Mouse (Mus musculus): ENCODE data around the gene Commd8. TPM values are rescaled to one million over a fixed set of nuclear protein-coding genes. Genes with fewer than 3 reads are reported as not detected.

The Commd8 gene
- polyA plus RNA-seq, 1 experiment: 1.2 TPM

GRCm38 (mm10) chr5:72184437-72185100 is 16.6 kb upstream of the Commd8 start:
- no peaks in the 10 kb centered on the region for H3K27me3 ChIP-seq (ENCODE audit: control insufficient read depth, insufficient read depth, low read length)
- TF ChIP-seq CTCF (IDR thresholded peaks at IDR 0.05; ENCODE audit: extremely low read depth, insufficient read length, insufficient replicate concordance, low read depth, low read length) (no peak), POLR2A (IDR thresholded peaks at IDR 0.05; ENCODE audit: low read depth, low read length) (no peak)
- peaks cover 7% of the 10 kb centered on the region; the same call in 1 of the 2 replicates for H3K4me1 ChIP-seq (ENCODE audit: control insufficient read depth, insufficient read depth, insufficient read length, low read length)
- no peaks in the 10 kb centered on the region for H3K36me3 ChIP-seq (ENCODE audit: control insufficient read depth, insufficient read depth, low read length)
- 56% methylated on average over 13 of the region's 13 CpGs for WGBS
- no peak overlapping the region; the same call in 1 of the 2 replicates for H3K27ac ChIP-seq (ENCODE audit: insufficient read depth, low read depth, low read length)
- H3K4me3 ChIP-seq (ENCODE audit: low read depth, low read length): no peak overlapping the region

GRCm38 (mm10) chr5:72183929-72184328 is 15.9 kb upstream of the Commd8 start:
- WGBS: 52% methylated on average over 6 of the region's 6 CpGs
- no peak overlapping the region for H3K27ac ChIP-seq (ENCODE audit: insufficient read depth, low read depth, low read length)
- H3K36me3 ChIP-seq (ENCODE audit: control insufficient read depth, insufficient read depth, low read length): no peaks in the 10 kb centered on the region
- H3K27me3 ChIP-seq (ENCODE audit: control insufficient read depth, insufficient read depth, low read length): no peaks in the 10 kb centered on the region
- no peak for TF ChIP-seq CTCF (IDR thresholded peaks at IDR 0.05; ENCODE audit: extremely low read depth, insufficient read length, insufficient replicate concordance, low read depth, low read length)
- no peak for TF ChIP-seq POLR2A (IDR thresholded peaks at IDR 0.05; ENCODE audit: low read depth, low read length)
- no peak overlapping the region for H3K4me3 ChIP-seq (ENCODE audit: low read depth, low read length)
- H3K4me1 ChIP-seq (ENCODE audit: control insufficient read depth, insufficient read depth, insufficient read length, low read length): peaks cover 7% of the 10 kb centered on the region; the same call in 1 of the 2 replicates

GRCm38 (mm10) chr5:72182804-72183203 is 14.8 kb upstream of the Commd8 start:
- 70% methylated on average over 4 of the region's 4 CpGs for WGBS
- Histone ChIP-seq H3K36me3 (ENCODE audit: control insufficient read depth, insufficient read depth, low read length) (no peaks in the 10 kb centered on the region), H3K27ac (ENCODE audit: insufficient read depth, low read depth, low read length) (0 out of 2 replicates have a peak overlapping the region, but pooled peaks have one; percentile 22), H3K4me1 (ENCODE audit: control insufficient read depth, insufficient read depth, insufficient read length, low read length) (peaks cover 7% of the 10 kb centered on the region; the same call in 1 of the 2 replicates), H3K4me3 (ENCODE audit: low read depth, low read length) (no peak overlapping the region), H3K27me3 (ENCODE audit: control insufficient read depth, insufficient read depth, low read length) (no peaks in the 10 kb centered on the region)
- TF ChIP-seq POLR2A (IDR thresholded peaks at IDR 0.05; ENCODE audit: low read depth, low read length) (no peak), CTCF (IDR thresholded peaks at IDR 0.05; ENCODE audit: extremely low read depth, insufficient read length, insufficient replicate concordance, low read depth, low read length) (no peak)

GRCm38 (mm10) chr5:72181194-72181593 is 13.2 kb upstream of the Commd8 start:
- H3K27me3 ChIP-seq (ENCODE audit: control insufficient read depth, insufficient read depth, low read length): no peaks in the 10 kb centered on the region
- no peak overlapping the region for H3K4me3 ChIP-seq (ENCODE audit: low read depth, low read length)
- peaks cover 7% of the 10 kb centered on the region; the same call in 1 of the 2 replicates for H3K4me1 ChIP-seq (ENCODE audit: control insufficient read depth, insufficient read depth, insufficient read length, low read length)
- no peak overlapping the region for H3K27ac ChIP-seq (ENCODE audit: insufficient read depth, low read depth, low read length)
- no peaks in the 10 kb centered on the region for H3K36me3 ChIP-seq (ENCODE audit: control insufficient read depth, insufficient read depth, low read length)
- WGBS: 14% methylated on average over 1 of the region's 1 CpGs
- TF ChIP-seq POLR2A (IDR thresholded peaks at IDR 0.05; ENCODE audit: low read depth, low read length): no peak

GRCm38 (mm10) chr5:72175530-72175929 is 7.5 kb upstream of the Commd8 start:
- H3K4me1 ChIP-seq (ENCODE audit: control insufficient read depth, insufficient read depth, insufficient read length, low read length): no peaks in the 10 kb centered on the region
- H3K27ac ChIP-seq (ENCODE audit: insufficient read depth, low read depth, low read length): no peak overlapping the region
- no peaks in the 10 kb centered on the region for H3K27me3 ChIP-seq (ENCODE audit: control insufficient read depth, insufficient read depth, low read length)
- no peak overlapping the region for H3K4me3 ChIP-seq (ENCODE audit: low read depth, low read length)
- TF ChIP-seq POLR2A (IDR thresholded peaks at IDR 0.05; ENCODE audit: low read depth, low read length) (no peak), CTCF (IDR thresholded peaks at IDR 0.05; ENCODE audit: extremely low read depth, insufficient read length, insufficient replicate concordance, low read depth, low read length) (no peak)
- no peaks in the 10 kb centered on the region for H3K36me3 ChIP-seq (ENCODE audit: control insufficient read depth, insufficient read depth, low read length)
- 49% methylated on average over 7 of the region's 7 CpGs for WGBS

- 82% methylated on average over 4 of the region's 4 CpGs for WGBS
- TF ChIP-seq CTCF (IDR thresholded peaks at IDR 0.05; ENCODE audit: extremely low read depth, insufficient read length, insufficient replicate concordance, low read depth, low read length): no peak
- TF ChIP-seq POLR2A (IDR thresholded peaks at IDR 0.05; ENCODE audit: low read depth, low read length): no peak
- Histone ChIP-seq H3K4me1 (ENCODE audit: control insufficient read depth, insufficient read depth, insufficient read length, low read length) (no peaks in the 10 kb centered on the region), H3K27me3 (ENCODE audit: control insufficient read depth, insufficient read depth, low read length) (no peaks in the 10 kb centered on the region), H3K36me3 (ENCODE audit: control insufficient read depth, insufficient read depth, low read length) (no peaks in the 10 kb centered on the region), H3K4me3 (ENCODE audit: low read depth, low read length) (no peak overlapping the region), H3K27ac (ENCODE audit: insufficient read depth, low read depth, low read length) (no peak overlapping the region)
These were observed 7.1 kb upstream of the Commd8 start for GRCm38 (mm10) chr5:72175050-72175449.

GRCm38 (mm10) chr5:72173521-72173920 is 5.5 kb upstream of the Commd8 start:
- H3K27me3 ChIP-seq (ENCODE audit: control insufficient read depth, insufficient read depth, low read length): no peaks in the 10 kb centered on the region
- no peak overlapping the region for H3K27ac ChIP-seq (ENCODE audit: insufficient read depth, low read depth, low read length)
- H3K4me3 ChIP-seq (ENCODE audit: low read depth, low read length): no peak overlapping the region
- no peak for TF ChIP-seq CTCF (IDR thresholded peaks at IDR 0.05; ENCODE audit: extremely low read depth, insufficient read length, insufficient replicate concordance, low read depth, low read length)
- no peak for TF ChIP-seq POLR2A (IDR thresholded peaks at IDR 0.05; ENCODE audit: low read depth, low read length)
- WGBS: 33% methylated on average over 1 of the region's 1 CpGs
- H3K4me1 ChIP-seq (ENCODE audit: control insufficient read depth, insufficient read depth, insufficient read length, low read length): no peaks in the 10 kb centered on the region
- no peaks in the 10 kb centered on the region for H3K36me3 ChIP-seq (ENCODE audit: control insufficient read depth, insufficient read depth, low read length)

Data from small intestine, adult 2 months (tissue).